Comparison of ENCODE assay signal across 8 mouse cellular contexts in genomic region chr9:25175978-25176377, GRCm38 (mm10). TPM values are rescaled to one million over a fixed set of nuclear protein-coding genes. Genes with fewer than 3 reads are reported as not detected.
DNase-seq lines count a peak whose midpoint lies in the region; ATAC-seq and TF ChIP-seq lines count a peak whose summit lies in the region.

No protein-coding gene starts in this region.

- H3K4me2 ChIP-seq in myocyte (ENCODE audit: low read depth), result peak overlapping the region; percentile 26

- intact Hi-C loops in gastrocnemius, adult 2 months (cut with DNase I), result loop anchor here (1.0 kb wide), 1 partner anchor 76 kb away; the partner anchor contains the start of gene Sept7
- intact Hi-C loops in left cerebral cortex, adult 2 months (cut with DNase I), result loop anchor here (2.0 kb wide), 1 partner anchor 77 kb away; the partner anchor contains the start of gene Sept7
- intact Hi-C loops in gastrocnemius, postnatal 14 days (cut with DNase I; ENCODE audit: low total_unique reads), result no loop called here

- peak overlapping the region; percentile 11; the same call in 1 of the 2 replicates for H3K4me3 ChIP-seq in gastrocnemius, adult 2 months
- no peak overlapping the region for H3K4me3 ChIP-seq in left cerebral cortex, adult 2 months
- no peak overlapping the region for H3K4me3 ChIP-seq in myocyte

- TF ChIP-seq POLR2A in myocyte (IDR thresholded peaks at IDR 0.05; ENCODE audit: insufficient read length, low read depth), result no peak

- no peak for TF ChIP-seq CTCF in gastrocnemius, adult 2 months (IDR thresholded peaks at IDR 0.05)
- no peak for TF ChIP-seq CTCF in left cerebral cortex, adult 2 months (IDR thresholded peaks at IDR 0.05)

- no peak for ATAC-seq in erythroid progenitor cell, adult 5-6 weeks (replicated peaks; ENCODE audit: low FRiP score, poor library complexity, severe bottlenecking)

- H3ac ChIP-seq in myocyte (ENCODE audit: control insufficient read depth, insufficient read length), result no peak overlapping the region

- H3K27ac ChIP-seq in gastrocnemius, adult 2 months, result peak overlapping the region; percentile 89
- H3K27ac ChIP-seq in left cerebral cortex, adult 2 months, result peak overlapping the region; percentile 94

- H3K27me3 ChIP-seq in myocyte (ENCODE audit: control insufficient read depth, insufficient read depth, insufficient read length), result no peaks in the 10 kb centered on the region

- DNase-seq in gastrocnemius, adult 2 months, result peak; percentile 46
- no peak for DNase-seq in gastrocnemius, postnatal 25 days
- DNase-seq in left cerebral cortex, adult 2 months (ENCODE audit: extremely low spot score in 1 of 2, low spot score in 2 of 2), result no peak
- no peak for DNase-seq in left cerebral cortex, adult 9 months (ENCODE audit: low spot score in 2 of 2)
- peak; percentile 10 for DNase-seq in gastrocnemius, postnatal 14 days
- no peak for DNase-seq in urinary bladder, postnatal 10 days (ENCODE audit: low spot score)

- H3K36me3 ChIP-seq in myocyte (ENCODE audit: control insufficient read depth, insufficient read depth), result no peaks in the 10 kb centered on the region

- H3K79me2 ChIP-seq in myocyte (ENCODE audit: control insufficient read depth, insufficient read depth), result no peaks in the 10 kb centered on the region

TF ChIP-seq in myocyte, 11 proteins besides CTCF, POLR2A, EP300 and RAD21:
- no peak for TF ChIP-seq MYOD1 (IDR thresholded peaks at IDR 0.05; ENCODE audit: control insufficient read depth in 1 of 3, insufficient read length in 2 of 3, low read depth in 2 of 3)
- TF ChIP-seq MYOG (IDR thresholded peaks at IDR 0.05; ENCODE audit: control insufficient read depth in 1 of 3, insufficient read depth in 1 of 3, insufficient read length in 2 of 3, low read depth in 2 of 3), result peak in 1 of 3 experiments; percentile 48

RNA-seq across cellular contexts. Expression of gene Herpud2, which starts 24.4 kb away (rescaled TPM):
- 10 to 100 TPM; 41.5 to 50.0 TPM for total RNA-seq in gastrocnemius, adult 2 months (2021)
- total RNA-seq in gastrocnemius, postnatal 25 days (2021), result 10 to 100 TPM; 31.4 to 35.1 TPM
- total RNA-seq in left cerebral cortex, adult 2 months (2021), result 10 to 100 TPM; 49.6 to 51.0 TPM
- total RNA-seq in gastrocnemius, postnatal 14 days (2021), result 10 to 100 TPM; 37.5 to 37.6 TPM
- polyA plus RNA-seq in myocyte (2012; fragmentation: generic; extraction: Trizol), result 18.8 TPM
- total RNA-seq in erythroid progenitor cell, adult 5-6 weeks (2015; ENCODE audit: low replicate concordance), result 27.0 and 38.6 TPM in 2 replicates
- total RNA-seq in erythroid progenitor cell, adult 5-6 weeks (2017; ENCODE audit: low replicate concordance), result 22.3 and 26.6 TPM in 2 replicates

Comparison
In these comparisons a context has a peak if more than half of its experiments do, and no peak if none do; other contexts are left out.
1. DNase-seq: peak in gastrocnemius, adult 2 months (single experiment) and gastrocnemius, postnatal 14 days (single experiment); none in gastrocnemius, postnatal 25 days (single experiment), left cerebral cortex, adult 2 months (0 of 2), left cerebral cortex, adult 9 months (0 of 2) and urinary bladder, postnatal 10 days (single experiment).